Mouse (Mus musculus) right cerebral cortex, postnatal 36 days (tissue): Measurements from ENCODE around the gene Six6.

Experiments
- DNase-seq, 2 experiments: peaks; one replicate each; pipeline ENCODE4 v3.0.0; 2022; ENCODE audit warnings: low spot score in 2 of 2, mixed read lengths in 1 of 2

Six6 gene

GRCm38 (mm10) chr12:72957829-72958424 is 18.2 kb downstream of the Six6 start:
- no peak for DNase-seq

DNA sequence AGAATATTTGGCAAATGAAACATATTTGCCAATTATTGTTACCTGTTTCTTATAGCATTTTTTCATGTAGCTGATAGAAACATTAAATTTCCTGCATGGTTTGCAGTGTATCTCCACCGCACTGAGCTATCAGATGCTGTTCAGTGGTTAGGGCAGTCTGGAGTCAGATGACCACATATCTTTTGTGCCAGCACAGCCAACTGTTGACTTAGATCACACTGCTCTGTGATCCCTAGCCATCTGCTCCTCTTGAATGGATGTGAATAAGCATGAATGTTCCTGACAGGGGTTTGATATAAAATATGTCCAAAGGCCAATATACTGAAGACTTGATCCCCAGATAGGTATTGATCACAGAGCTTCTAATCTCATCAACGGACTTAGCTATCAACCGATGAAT is 18.8 kb downstream of the Six6 start:
- no peak for DNase-seq

GRCm38 (mm10) chr12:72962761-72963160 is 23.1 kb downstream of the Six6 start:
- DNase-seq: no peak

DNA sequence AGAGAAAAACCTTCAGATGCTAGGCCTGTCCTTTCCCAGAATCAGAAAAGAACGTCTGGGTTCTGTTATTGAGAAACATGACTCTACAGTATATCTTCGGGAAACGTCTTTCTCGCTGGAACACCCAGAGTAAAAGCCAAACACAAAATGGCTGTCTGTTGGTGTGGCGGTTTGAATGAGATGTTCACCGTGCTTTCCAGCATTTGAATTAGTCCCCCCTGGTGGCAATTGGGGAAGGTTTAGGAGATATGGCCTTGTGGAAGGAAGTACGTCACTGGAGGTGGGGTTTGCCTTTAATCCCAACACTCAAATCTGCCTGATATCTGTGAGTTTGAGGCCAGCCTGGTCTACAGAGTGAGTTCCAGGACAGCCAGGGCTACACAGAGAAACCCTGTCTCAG is 27.8 kb downstream of the Six6 start:
- no peak for DNase-seq

GRCm38 (mm10) chr12:72970620-72971019 is 30.9 kb downstream of the Six6 start:
- DNase-seq: no peak

GRCm38 (mm10) chr12:72973161-72973560 is 33.5 kb downstream of the Six6 start:
- peak in 1 of 2 experiments; percentile 2 for DNase-seq

- no peak for DNase-seq
These were observed 36.5 kb downstream of the Six6 start for GRCm38 (mm10) chr12:72976172-72976571.

DNA sequence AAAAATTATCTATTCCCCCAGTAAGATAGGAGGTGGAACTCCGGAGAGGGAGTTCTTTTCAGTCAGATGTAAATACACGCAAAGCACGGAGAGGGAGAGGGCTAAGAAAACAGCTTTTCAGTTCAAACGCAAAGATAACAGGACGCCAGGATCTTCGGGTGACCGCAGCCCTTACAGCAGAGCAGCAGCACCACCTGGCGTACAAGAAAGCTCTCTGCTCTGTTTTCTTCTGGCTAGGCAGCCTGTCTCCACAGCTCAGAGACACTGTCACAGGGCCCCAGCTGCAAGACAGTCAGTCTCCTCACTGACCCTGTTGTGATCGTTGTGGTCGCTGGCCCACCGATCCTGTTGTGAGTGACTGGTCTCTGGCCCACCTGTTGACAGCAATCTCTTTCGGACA is 37.0 kb downstream of the Six6 start:
- peak; percentile 34 to 37 for DNase-seq

GRCm38 (mm10) chr12:72977851-72978250 is 38.2 kb downstream of the Six6 start:
- DNase-seq: no peak

GRCm38 (mm10) chr12:72979236-72979635 is 39.5 kb downstream of the Six6 start:
- no peak for DNase-seq

GRCm38 (mm10) chr12:72982616-72983015 is 42.9 kb downstream of the Six6 start:
- DNase-seq: no peak

DNA sequence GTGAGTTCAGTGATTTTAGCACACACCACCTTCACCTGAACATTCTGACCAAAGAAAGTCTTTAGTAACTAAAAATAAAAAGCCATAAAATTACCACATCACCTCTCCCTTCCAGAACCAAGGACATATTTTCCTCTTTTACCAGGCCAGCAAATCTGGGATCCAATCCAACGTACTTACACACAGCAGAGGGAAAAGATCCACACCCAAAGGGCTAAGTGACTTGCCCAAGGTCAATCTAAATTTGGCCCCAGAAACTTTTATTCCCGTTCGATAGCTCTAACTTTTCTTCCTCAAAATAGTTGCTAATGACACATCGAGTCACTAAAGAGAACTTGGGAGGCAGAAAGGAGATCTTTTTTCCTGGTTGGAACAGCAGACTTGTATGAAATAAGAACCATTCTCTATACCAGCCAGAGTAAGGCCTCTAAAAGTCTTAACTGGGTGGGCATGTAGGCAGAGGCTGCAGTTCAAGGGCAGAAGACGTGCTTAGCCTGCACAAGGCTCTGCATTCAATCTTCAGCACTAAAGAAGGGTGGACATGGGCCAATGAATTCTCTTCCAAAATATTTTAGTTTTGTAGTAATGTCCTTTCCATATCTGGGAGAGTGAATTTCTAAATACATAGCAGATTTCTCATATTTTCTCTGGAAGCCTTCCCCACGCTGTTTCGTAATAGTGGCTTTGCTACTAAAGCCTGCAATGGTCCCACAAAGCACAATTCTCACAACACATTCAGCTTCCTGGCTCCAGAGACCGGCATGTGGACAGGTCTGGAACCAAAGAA is 43.6 kb downstream of the Six6 start:
- no peak for DNase-seq
